Mouse (Mus musculus) testis, postnatal 10 days (tissue): Measurements from ENCODE around the gene Psmd13.
A peak's percentile ranks its signal among the peaks of the same experiment; 100 is the strongest.

Source experiments
- DNase-seq: peaks from one replicate; pipeline ENCODE4 v3.0.0; 2021; ENCODE audit warnings: low spot score

Psmd13 gene

GRCm38 (mm10) chr7:140881696-140882468, at the start of gene Psmd13, which contains the start of gene Sirt3:
TSS of gene Psmd13 (plus strand) at chr7:140881968.
TSS of gene Sirt3 (minus strand) at chr7:140882309.
- peak; percentile 99 for DNase-seq

- peak; percentile 29 for DNase-seq
These were observed 48.4 kb upstream of the Psmd13 start for GRCm38 (mm10) chr7:140833341-140833740.

GRCm38 (mm10) chr7:140834968-140835757, 46.6 kb upstream of the Psmd13 start, which contains the start of gene Urah:
TSS of gene Urah (plus strand) at chr7:140835018.
- no peak for DNase-seq

- DNase-seq = no peak
These were observed 46.0 kb upstream of the Psmd13 start for GRCm38 (mm10) chr7:140835758-140836087.

GRCm38 (mm10) chr7:140836243-140837115, 45.3 kb upstream of the Psmd13 start:
- DNase-seq = no peak

DNA sequence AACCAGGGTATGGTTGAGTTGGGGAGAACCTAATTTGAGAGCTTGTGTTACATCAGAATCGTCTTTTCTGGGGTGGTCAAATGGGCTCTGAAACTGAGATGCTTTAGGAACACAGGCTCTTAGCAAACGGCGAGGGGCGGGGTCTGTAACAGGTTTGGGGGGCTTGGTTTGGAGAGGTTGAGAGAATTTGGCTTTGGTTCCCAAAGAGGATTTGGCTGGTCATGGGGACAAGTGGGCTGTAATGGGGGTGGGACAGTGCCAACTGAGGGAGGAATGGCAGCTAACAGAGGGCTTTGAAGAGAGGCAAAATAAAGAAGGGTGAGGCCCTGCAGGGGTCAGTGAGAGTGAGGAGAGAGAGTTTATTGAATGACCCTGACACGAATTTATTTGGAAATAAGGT, 42.2 kb upstream of the Psmd13 start:
- DNase-seq = peak; percentile 39

DNA sequence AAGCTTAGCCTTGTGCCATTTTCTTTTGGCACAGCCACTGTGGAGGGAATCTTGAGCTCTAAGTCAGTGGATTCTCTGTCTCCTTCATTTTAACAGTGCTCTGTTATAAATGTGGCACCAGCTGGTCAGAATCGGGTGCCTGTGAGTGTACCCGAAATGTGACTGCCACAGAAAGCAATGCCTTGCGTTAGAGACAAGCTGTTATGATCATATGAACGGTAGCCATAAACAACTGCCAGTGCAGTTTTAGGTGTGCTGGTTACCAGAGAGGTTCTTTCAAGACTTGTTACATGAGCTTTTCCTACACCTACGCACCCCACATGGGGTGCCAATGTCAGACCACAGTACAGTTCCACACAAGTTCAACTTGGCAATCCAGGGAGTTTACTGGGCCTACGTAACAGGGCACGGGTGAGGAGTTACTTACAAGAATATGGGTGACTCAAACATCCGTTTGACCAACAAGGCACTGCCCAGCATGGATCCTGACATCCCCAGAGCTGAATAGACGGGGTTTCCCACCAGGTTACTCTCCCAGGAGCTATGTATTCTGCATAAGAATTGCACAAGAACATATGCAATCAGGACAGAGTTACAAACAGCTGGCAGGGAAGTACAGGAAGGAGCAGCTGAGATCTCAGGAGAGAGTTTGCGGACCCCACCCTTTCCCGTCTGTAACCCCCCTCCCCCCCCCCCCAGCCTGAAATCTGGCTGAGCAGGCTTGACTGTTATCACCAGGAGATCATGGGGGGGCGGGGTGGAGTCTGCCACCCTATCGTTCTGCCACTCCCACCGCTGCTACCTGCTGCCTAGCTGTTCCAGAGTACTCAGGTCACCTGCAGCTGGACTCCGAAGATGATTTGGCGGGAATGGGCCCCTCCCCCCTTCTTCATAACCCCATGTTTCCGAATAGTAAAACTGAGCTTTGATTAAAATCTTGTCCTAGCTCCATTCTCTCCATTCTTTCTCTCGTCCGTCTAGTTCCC, 40.7 kb upstream of the Psmd13 start:
- peak; percentile 19 for DNase-seq

GRCm38 (mm10) chr7:140843806-140844205, 38.0 kb upstream of the Psmd13 start:
- no peak for DNase-seq

- peak; percentile 98 for DNase-seq
These were observed 36.7 kb upstream of the Psmd13 start, which contains the start of gene Scgb1c1 for GRCm38 (mm10) chr7:140844905-140845665. TSS of gene Scgb1c1 (plus strand) at chr7:140845547.

DNA sequence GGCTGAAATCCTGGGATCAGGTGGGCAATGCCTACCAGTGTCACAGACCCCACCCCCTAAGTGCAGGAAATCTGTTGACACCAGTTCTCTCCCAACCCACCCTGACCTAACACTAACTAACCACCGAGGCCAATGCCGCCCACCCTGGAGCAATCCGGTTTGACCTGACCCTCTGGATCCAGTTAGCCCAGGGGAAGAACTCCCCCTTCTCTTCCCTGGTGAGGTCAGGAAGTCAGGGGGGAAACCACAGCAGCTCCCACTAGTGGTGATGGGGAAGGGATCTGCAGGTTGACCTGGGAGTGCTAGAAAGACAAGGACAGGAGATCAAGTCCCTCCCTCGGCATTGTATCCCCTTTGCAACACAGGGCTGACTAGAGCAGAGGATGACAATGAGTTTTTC, 36.1 kb upstream of the Psmd13 start:
- no peak for DNase-seq

- DNase-seq = no peak
These were observed 35.1 kb upstream of the Psmd13 start for GRCm38 (mm10) chr7:140846676-140847075.

DNA sequence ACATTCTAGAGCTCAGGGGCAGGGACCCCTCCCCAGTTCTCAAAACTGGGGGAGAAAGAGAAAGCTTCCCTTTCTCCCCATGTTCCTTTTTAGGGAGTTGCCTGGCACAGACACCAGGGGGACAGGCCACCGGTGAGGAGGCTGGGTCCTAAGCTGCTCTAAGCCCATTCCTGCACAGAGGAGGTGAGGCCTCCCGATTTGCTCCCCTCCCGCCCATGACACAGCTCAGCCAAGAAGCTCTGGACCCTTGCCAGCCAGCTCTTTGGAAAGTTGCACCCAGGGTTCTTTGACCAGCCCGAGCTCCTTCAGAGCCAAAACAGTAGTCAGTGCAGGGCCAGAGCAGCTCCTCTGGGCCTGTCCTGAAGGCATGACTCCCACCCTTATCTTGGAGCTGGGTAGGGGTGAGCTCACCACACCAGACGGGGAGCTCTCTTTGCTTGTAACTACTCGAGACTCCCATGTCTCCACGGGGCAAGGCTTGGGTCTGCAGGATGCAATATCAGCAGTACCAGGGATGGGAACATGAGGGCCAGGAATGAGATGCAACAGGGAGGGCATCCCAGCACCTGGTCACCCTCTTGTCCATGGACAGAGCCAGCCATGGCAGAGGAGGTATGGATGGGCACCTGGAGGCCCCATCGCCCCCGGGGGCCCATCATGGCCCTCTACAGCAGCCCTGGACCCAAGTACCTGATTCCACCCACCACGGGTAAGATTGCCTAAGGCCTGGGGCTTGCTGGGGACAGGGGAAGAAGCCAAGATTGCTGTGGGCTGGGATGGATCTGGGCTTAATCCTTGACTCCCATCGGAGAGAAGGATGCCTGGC, 33.8 kb upstream of the Psmd13 start, which contains the start of gene Odf3:
Gene Odf3, plus strand, starts transcription at position 51 of the 826 bp plus-strand sequence.
- peak; percentile 78 for DNase-seq

- DNase-seq = no peak
These were observed 33.2 kb upstream of the Psmd13 start for GRCm38 (mm10) chr7:140848591-140848990.

DNA sequence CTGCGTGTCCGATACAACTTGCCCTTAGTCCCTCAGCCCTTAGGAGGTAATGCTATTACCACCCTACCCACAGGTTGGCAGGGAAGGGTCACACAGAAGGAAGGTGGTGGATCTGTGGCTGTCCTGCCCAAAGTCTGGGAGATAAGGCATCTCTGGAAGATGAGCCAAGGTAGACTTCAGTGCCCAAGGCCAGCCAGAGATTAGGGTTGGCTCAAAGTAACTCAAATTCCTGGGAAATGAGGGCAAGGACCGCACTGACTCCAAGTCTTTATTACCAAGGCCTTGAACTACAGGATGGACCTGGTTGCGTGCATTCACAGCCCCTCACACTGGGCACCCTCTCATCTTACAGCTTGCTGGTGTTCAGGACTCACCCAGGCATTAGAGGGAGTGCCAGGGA, 29.9 kb upstream of the Psmd13 start:
- DNase-seq = no peak

DNA sequence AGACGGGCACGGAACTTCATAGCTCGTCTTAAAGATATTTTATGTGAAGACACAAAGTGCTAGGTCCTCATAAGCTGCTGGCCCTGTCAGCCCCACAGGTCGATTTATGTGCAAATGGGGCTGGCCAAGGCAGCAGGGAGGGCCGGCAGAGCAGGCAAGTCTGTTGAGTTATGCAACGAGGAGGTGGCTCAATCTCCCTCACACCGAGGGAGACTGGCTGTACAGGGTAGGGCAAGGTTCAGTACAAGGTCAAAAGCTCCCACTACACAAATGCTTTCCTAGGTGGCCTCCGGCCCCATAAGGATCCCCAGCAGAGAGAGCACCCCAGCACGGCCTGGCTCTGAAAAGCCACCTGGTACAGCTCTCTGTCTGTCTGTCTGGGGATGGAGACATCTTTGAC, 28.4 kb upstream of the Psmd13 start:
- no peak for DNase-seq

DNA sequence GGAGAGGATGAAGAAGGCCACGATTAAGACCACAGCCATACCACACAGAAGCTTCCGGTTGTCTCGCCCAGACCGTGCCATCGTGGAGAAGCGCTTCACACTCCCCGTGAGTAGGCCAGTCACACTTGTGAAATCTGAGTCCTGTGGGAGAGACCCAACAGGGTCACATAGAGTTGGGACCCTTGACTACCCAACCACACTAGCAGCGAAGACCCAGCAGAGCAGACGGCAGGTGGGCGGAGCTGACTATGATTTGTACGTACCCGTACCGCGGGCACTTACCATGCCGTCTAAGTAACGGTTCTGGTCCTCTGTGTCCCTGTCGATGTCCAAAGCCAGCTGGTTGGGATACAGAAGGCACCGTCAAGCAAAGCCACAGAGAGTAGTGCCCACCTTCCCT, 27.3 kb upstream of the Psmd13 start:
- no peak for DNase-seq

DNA sequence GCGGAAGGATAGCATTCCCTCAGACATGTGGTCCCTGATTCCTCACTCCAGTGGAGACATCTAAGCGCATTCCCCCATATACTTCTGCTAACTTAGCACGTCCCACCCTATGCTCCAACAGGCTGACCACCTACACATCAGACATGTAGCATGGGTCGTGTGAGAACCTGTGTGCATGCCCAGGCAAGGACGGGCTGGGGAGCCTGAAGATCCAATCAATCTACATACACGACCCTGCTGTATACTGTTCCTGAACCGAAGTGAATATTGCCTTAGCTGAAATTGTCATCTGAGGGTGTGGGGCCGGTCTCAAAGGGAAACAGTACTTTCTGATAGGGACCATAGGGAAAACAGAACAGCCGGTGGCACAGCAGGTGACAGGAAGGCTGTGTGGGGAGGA, 26.6 kb upstream of the Psmd13 start:
- no peak for DNase-seq

DNA sequence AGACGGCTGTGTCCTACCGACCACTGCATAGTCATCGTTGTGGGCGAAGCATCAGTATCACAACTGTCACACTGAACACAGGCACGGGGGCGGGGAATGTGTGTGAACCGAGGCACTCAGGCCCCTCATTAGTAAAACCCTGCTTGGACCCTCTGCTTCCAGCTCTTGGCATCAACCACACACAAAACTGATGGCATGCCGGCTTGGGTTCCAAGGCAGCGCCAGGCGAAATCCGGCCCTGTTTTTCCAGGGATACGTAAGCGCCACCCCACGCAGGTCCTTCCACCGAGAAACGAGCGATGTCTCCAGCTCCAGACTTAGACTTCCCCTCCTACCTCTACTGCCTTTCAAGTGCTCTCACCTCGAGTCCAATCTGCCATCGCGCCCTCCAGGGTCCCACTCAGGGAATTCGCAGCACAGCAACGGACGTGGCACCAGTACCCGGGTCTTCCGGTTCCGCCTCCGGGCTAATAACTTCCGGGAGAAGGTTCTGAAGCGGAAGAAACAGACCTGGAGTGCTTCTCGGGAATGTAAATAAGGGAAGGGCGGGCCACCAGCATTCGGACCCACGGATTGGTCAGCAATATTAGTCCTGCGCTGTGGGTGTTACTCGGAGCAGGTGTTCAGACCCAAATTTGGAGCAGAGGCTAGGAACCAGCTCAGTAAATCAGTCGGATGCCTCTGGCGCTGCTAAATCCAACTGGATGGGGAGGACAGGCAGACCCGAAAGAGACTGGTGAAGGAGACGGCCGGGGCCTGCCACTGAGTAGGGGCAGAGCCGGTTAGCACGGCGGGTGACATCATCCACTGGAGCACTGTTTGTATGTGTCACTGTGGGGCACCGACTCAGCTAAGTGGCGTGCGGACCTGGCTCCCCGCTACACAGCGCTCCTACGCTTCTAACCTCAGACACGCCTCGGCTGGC, 25.6 kb upstream of the Psmd13 start, which contains the start of gene Gm45785:
Gene Gm45785, minus strand, starts transcription at position 472 of the 925 bp plus-strand sequence.
- peak; percentile 78 for DNase-seq
